Mouse (Mus musculus) lung, postnatal 14 days (tissue): ENCODE data around the gene Col23a1.
A peak's percentile ranks its signal among the peaks of the same experiment; 100 is the strongest.
"Not testable (repeated sequence)": the region's sequence is repeated elsewhere in the genome, so short reads cannot be mapped to it uniquely, and the experiment has no call there.

Experiments used
- DNase-seq: peaks from one replicate; pipeline ENCODE4 v3.0.0; 2021

The Col23a1 gene

GRCm38 (mm10) chr11:51594715-51595350 lies 305.1 kb downstream of the Col23a1 start:
- no peak for DNase-seq

- no peak for DNase-seq
Measured at GRCm38 (mm10) chr11:51595459-51596083, 305.9 kb downstream of the Col23a1 start.

GRCm38 (mm10) chr11:51597553-51597952 lies 307.8 kb downstream of the Col23a1 start:
- no peak for DNase-seq

GRCm38 (mm10) chr11:51602253-51602652 lies 312.5 kb downstream of the Col23a1 start:
- no peak for DNase-seq

- peak; percentile 91 for DNase-seq
Measured at GRCm38 (mm10) chr11:51605602-51606446, 316.1 kb downstream of the Col23a1 start.

GRCm38 (mm10) chr11:51606447-51607095 lies 316.9 kb downstream of the Col23a1 start, which contains the start of gene Hnrnpab:
Hnrnpab (minus strand) TSS chr11:51606847.
- DNase-seq: peak; percentile 97

GRCm38 (mm10) chr11:51607096-51607738 lies 317.5 kb downstream of the Col23a1 start:
- no peak for DNase-seq

- no peak for DNase-seq
Measured at GRCm38 (mm10) chr11:51609266-51609909, 319.7 kb downstream of the Col23a1 start.

GRCm38 (mm10) chr11:51609940-51610339 lies 320.2 kb downstream of the Col23a1 start:
- not testable (repeated sequence) for DNase-seq

GRCm38 (mm10) chr11:51614256-51614655 lies 324.5 kb downstream of the Col23a1 start:
- DNase-seq: no peak

GRCm38 (mm10) chr11:51615129-51615528 lies 325.4 kb downstream of the Col23a1 start:
- peak; percentile 27 for DNase-seq

GRCm38 (mm10) chr11:51615601-51616000 lies 325.9 kb downstream of the Col23a1 start:
- DNase-seq: peak; percentile 77

- not testable (repeated sequence) for DNase-seq
Measured at GRCm38 (mm10) chr11:51616113-51616512, 326.4 kb downstream of the Col23a1 start.

GRCm38 (mm10) chr11:51617693-51618092 lies 328.0 kb downstream of the Col23a1 start:
- DNase-seq: peak; percentile 85

- DNase-seq: no peak
Measured at GRCm38 (mm10) chr11:51618894-51619408, 329.2 kb downstream of the Col23a1 start.

- DNase-seq: peak; percentile 97
Measured at GRCm38 (mm10) chr11:51619409-51620060, 329.8 kb downstream of the Col23a1 start, which contains the start of gene Nhp2. Nhp2 (plus strand) TSS chr11:51619735.

- DNase-seq: no peak
Measured at GRCm38 (mm10) chr11:51620084-51620483, 330.4 kb downstream of the Col23a1 start.

- no peak for DNase-seq
Measured at GRCm38 (mm10) chr11:51621776-51622175, 332.1 kb downstream of the Col23a1 start.

GRCm38 (mm10) chr11:51622971-51623491 lies 333.3 kb downstream of the Col23a1 start:
- DNase-seq: peak; percentile 39

- no peak for DNase-seq
Measured at GRCm38 (mm10) chr11:51625187-51625820, 335.6 kb downstream of the Col23a1 start.
